Mouse (Mus musculus) cerebellum, adult 2 months (tissue): ENCODE data around the gene Manf. TPM values are rescaled to one million over a fixed set of nuclear protein-coding genes. Genes with fewer than 3 reads are reported as not detected.

Experiments used
- DNase-seq, 2 experiments: peaks; one replicate each; pipeline ENCODE4 v3.0.0; 2021
- H3K27ac ChIP-seq: fragments of 200-500 bp; 2 replicates; pipeline ENCODE4 v1.5.1; 2012; ENCODE audit warnings: low read length, control low read depth, inconsistent platforms; ENCODE audit not compliant: insufficient read depth
- H3K27me3 ChIP-seq: fragments of 200-500 bp; 2 replicates; pipeline ENCODE4 v1.6.1; 2012; ENCODE audit warnings: inconsistent platforms, mild to moderate bottlenecking, low read length, moderate library complexity; ENCODE audit not compliant: control insufficient read depth, insufficient read depth
- H3K4me1 ChIP-seq: fragments of 200-500 bp; 2 replicates; pipeline ENCODE4 v1.6.1; 2011; ENCODE audit warnings: low read length; ENCODE audit not compliant: control insufficient read depth, insufficient read depth
- H3K4me3 ChIP-seq: fragments of 200-500 bp; replicated peaks from 2 replicates; pipeline ENCODE3; 2011; ENCODE audit warnings: mild to moderate bottlenecking, low read depth, low read length, control low read depth; ENCODE audit not compliant: insufficient read depth
- CTCF ChIP-seq: fragments of 200-500 bp; IDR thresholded peaks from 2 replicates; pipeline ENCODE4 v1.5.1; 2011; ENCODE audit warnings: low read depth, mild to moderate bottlenecking, control low read depth, low read length, moderate library complexity, borderline replicate concordance; ENCODE audit not compliant: insufficient read depth
- POLR2A ChIP-seq: fragments of 200-500 bp; IDR thresholded peaks from 2 replicates; pipeline ENCODE4 v1.6.1; 2011; ENCODE audit warnings: low read length, control low read depth, borderline replicate concordance; ENCODE audit not compliant: insufficient read depth
- WGBS: fragments of 180-500 bp; shearing (Covaris S2); methylation state at CpG from one replicate; pipeline ENCODE4 v1.1.7; 2018; 5-methylcytosine and 5-hydroxymethylcytosine counted together
- polyA plus RNA-seq: library from polyadenylated mRNA; depleted of rRNA; stranded (reverse); fragments of >200 nt; gene quantifications from 2 replicates; pipeline ENCODE4 v1.2.3, GENCODE M21; 2012

Gene Manf
- polyA plus RNA-seq, 1 experiment, result 67.1 TPM

DNA sequence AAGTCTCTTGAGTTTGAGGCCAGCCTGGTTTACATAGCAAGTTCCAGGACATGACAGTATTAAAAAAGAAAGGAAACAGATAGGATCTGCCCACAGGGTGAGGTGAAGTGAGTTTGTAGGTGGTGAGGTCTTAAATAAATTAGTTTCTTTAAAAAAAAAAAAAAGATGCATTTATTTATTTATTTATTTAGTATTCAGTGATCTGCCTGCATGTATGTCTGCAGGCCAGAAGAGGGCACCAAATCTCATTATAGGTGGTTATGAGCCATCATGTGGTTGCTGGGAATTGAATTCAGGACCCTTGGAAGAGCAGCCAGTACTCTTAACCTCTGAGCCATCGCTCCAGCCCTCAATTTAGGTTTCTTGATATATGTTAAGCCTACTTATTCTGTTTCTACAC, 51.2 kb downstream of the Manf start:
- Histone ChIP-seq H3K27me3 (no peaks in the 10 kb centered on the region), H3K4me3 (no peak overlapping the region), H3K27ac (no peak overlapping the region), H3K4me1 (no peaks in the 10 kb centered on the region)
- 96% methylated on average over 1 of the region's 1 CpGs for WGBS
- DNase-seq, result no peak
- TF ChIP-seq POLR2A, result no peak

- no peak for TF ChIP-seq CTCF
- no peak for TF ChIP-seq POLR2A
- no peak overlapping the region for H3K27ac ChIP-seq
- peak overlapping the region; percentile 62 for H3K4me3 ChIP-seq
- peak; percentile 70 to 72 for DNase-seq
- H3K27me3 ChIP-seq, result no peaks in the 10 kb centered on the region
- 2% methylated on average over 32 of the region's 32 CpGs for WGBS
- H3K4me1 ChIP-seq, result peaks cover 2% of the 10 kb centered on the region; the same call in 1 of the 2 replicates
Measured at GRCm38 (mm10) chr9:106822381-106823104, 69.2 kb downstream of the Manf start.

DNA sequence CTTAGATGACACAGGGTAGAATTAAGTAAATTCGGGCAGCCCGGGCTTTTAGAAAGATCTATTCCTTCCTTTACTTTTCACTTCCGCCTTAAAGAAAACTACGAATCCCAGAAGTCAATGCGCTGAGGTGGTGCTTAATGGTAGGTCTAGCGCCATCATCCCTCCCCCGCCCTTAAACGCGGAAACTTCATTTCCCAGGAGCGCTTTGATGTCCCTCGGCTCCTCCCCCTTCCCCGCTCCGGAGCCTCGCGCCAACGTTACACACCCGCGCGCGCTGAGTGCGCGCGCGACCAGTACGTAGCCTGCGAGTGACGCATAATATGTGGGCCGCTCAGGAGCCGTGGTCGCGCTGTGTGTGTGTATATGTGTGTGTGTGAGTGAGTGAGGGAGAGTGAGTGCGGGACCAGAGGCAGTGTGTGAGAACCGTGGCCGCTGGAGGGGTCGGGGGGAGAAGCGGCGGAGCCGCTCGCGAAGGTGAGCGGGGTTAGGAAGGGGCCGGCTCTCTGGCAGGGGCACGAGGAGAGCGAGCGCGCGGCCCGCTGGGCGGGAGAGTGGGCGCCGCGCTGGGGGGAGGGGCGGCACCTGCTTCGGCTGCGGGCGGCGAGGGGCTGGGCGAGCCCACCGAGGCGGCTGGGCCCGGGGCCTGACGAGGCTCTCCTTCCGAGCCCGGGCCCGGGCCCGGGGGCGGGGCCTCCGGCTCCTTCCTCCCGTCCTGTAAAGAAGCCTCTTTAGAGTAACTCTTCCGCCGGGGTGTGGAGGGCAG, 70.0 kb downstream of the Manf start, which contains the start of gene Dcaf1:
Dcaf1 (plus strand) TSS at position 257 of the 763 bp plus-strand sequence.
- under 1% methylated on average over 52 of the region's 71 CpGs for WGBS
- peak; percentile 54; the same call in 1 of the 2 replicates for TF ChIP-seq POLR2A
- no peak for TF ChIP-seq CTCF
- H3K4me1 ChIP-seq, result peaks cover 2% of the 10 kb centered on the region; the same call in 1 of the 2 replicates
- peak; percentile 89 to 98 for DNase-seq
- H3K27me3 ChIP-seq, result no peaks in the 10 kb centered on the region
- H3K4me3 ChIP-seq, result peak within 1 kb of the TSS; percentile 62
- H3K27ac ChIP-seq, result no peak within 1 kb of the TSS

DNA sequence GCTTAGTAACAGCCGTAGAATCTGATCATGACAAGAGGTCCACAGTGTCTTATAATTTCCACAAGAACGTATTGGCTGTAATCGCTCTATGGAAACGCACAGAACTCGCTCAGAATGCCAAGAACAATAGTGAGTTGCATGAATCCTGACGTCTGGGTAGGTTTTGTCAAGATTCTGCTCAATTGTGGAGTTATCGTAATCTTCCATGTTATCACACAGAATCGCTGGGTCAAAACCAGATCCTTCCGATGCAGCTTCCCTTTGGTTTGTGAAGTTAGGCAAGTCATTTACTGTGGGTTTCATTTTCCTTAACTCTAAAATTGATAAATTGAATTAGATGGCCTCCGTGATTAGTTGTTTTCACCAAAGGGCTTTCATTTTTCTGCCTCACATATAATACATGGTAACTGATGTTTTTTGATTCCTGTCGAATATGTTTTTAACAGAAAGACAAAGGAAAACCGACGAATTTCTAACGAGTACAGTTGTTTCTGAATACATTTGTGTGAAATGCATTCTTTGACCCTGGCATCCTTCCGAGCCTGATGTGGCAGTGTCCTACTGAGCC, 70.6 kb downstream of the Manf start:
- WGBS, result 35% methylated on average over 15 of the region's 15 CpGs
- TF ChIP-seq CTCF, result no peak
- TF ChIP-seq POLR2A, result no peak; the same call in 1 of the 2 replicates
- Histone ChIP-seq H3K4me1 (peaks cover 2% of the 10 kb centered on the region; the same call in 1 of the 2 replicates), H3K27me3 (no peaks in the 10 kb centered on the region), H3K27ac (no peak overlapping the region), H3K4me3 (peak overlapping the region; percentile 62)
- peak; percentile 14 to 19 for DNase-seq

DNA sequence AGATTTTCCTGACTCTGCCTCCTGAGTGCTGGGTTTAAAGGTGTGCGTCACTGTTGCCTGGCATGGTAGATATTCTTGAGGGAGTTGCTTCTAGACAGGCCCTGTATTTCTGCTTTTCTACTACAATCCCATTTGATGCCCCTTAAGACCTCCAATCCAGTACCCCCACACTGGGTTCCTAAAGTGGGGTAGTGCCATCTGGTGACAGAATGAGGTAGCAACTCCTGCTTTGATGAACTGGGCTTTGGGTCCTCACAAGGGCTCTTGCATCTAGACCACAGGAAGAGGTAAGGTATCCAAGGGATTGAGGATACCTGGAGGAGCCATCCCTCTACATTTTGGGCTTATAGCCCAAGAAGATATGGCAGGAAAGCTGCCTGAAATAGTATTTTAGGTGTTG, 72.6 kb downstream of the Manf start:
- peak; percentile 45; the same call in 1 of the 2 replicates for TF ChIP-seq CTCF
- TF ChIP-seq POLR2A, result no peak
- DNase-seq, result peak; percentile 13 to 14
- Histone ChIP-seq H3K27ac (no peak overlapping the region), H3K27me3 (no peaks in the 10 kb centered on the region), H3K4me1 (peaks cover 2% of the 10 kb centered on the region; the same call in 1 of the 2 replicates), H3K4me3 (no peak overlapping the region)
- WGBS, result 100% methylated on average over 1 of the region's 1 CpGs

DNA sequence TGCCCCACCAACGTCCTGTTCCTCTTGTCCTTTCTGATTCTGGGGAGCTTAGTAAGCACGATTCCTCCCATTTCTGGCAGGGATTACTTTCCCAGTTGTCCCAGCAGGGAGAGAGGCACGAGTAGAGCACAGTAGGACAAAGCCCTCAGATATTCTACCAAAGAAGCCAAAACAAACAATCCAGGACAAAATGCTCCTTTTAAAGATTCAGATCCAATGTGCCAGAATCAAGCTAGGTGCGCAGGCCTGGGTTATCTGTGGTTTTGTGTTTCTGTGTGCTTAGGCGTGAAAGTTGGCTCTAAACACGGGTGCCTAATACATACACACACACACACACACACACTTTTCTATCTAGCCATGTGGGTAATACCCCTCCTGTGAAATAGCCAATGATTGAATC, 73.6 kb downstream of the Manf start:
- H3K4me3 ChIP-seq, result no peak overlapping the region
- no peaks in the 10 kb centered on the region for H3K27me3 ChIP-seq
- H3K27ac ChIP-seq, result no peak overlapping the region
- WGBS, result 68% methylated on average over 6 of the region's 6 CpGs
- H3K4me1 ChIP-seq, result peaks cover 1% of the 10 kb centered on the region; the same call in 1 of the 2 replicates
- no peak for DNase-seq
- TF ChIP-seq CTCF (no peak), POLR2A (no peak)

- Histone ChIP-seq H3K4me1 (no peaks in the 10 kb centered on the region), H3K27ac (no peak overlapping the region), H3K4me3 (no peak overlapping the region), H3K27me3 (no peaks in the 10 kb centered on the region)
- TF ChIP-seq CTCF, result no peak
- TF ChIP-seq POLR2A, result no peak
- WGBS, result 83% methylated on average over 4 of the region's 4 CpGs
- DNase-seq, result no peak
Measured at GRCm38 (mm10) chr9:106806503-106806902, 85.3 kb downstream of the Manf start.
